Mouse (Mus musculus): ENCODE data around the gene Mfap1b. TPM values are rescaled to one million over a fixed set of nuclear protein-coding genes. Genes with fewer than 3 reads are reported as not detected.

Gene Mfap1b
- polyA plus RNA-seq, 1 experiment from 2014 or later: 53.2 TPM

GRCm38 (mm10) chr2:121456692-121457642, 16.9 kb downstream of the Mfap1b start, which contains the start of gene Serinc4:
Serinc4 (minus strand) TSS chr2:121456781.
- peak within 1 kb of the TSS; percentile 87 for H3K27ac ChIP-seq (replicated peaks)
- DNase-seq (ENCODE audit: low spot score): peak; percentile 87
- no peaks in the 10 kb centered on the region for H3K9me3 ChIP-seq (replicated peaks)
- peaks cover 60% of the 10 kb centered on the region for H3K36me3 ChIP-seq
- 4% methylated on average over 41 of the region's 41 CpGs for WGBS
- H3K27me3 ChIP-seq (ENCODE audit: low read depth, poor library complexity, severe bottlenecking): no peaks in the 10 kb centered on the region
- H3K4me1 ChIP-seq: peaks cover 23% of the 10 kb centered on the region
- H3K4me3 ChIP-seq: peak within 1 kb of the TSS; percentile 80

DNA sequence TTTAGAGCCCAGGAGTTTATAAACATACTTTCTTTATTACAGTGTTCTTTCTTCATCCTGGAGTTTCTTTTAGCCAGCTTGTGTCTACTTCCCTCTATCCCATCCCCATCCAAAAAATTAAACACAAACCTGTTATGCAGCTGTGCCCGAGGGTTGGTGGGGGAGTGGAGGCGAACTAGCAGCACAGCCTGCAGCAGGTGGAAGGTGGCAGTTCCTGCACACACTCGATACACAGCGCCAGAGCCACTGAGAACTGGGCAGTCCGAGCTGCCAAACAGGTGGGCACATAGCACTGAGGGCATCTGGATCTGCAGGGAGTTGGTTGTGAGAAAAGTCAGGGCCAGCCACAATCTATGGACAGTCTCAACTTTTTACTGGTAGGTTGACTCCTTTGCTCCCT, 18.3 kb downstream of the Mfap1b start:
- Histone ChIP-seq H3K9me3 (replicated peaks) (no peaks in the 10 kb centered on the region), H3K27ac (replicated peaks) (no peak overlapping the region), H3K4me3 (0 out of 2 replicates have a peak overlapping the region, but pooled peaks have one; percentile 7), H3K4me1 (peaks cover 34% of the 10 kb centered on the region), H3K27me3 (ENCODE audit: low read depth, poor library complexity, severe bottlenecking) (no peaks in the 10 kb centered on the region), H3K36me3 (peaks cover 62% of the 10 kb centered on the region)
- no peak for DNase-seq (ENCODE audit: low spot score)
- WGBS: 81% methylated on average over 5 of the region's 5 CpGs

GRCm38 (mm10) chr2:121453917-121454316, 19.9 kb downstream of the Mfap1b start:
- Histone ChIP-seq H3K27ac (replicated peaks) (no peak overlapping the region), H3K9me3 (replicated peaks) (no peaks in the 10 kb centered on the region), H3K36me3 (peaks cover 46% of the 10 kb centered on the region), H3K4me3 (no peak overlapping the region), H3K27me3 (ENCODE audit: low read depth, poor library complexity, severe bottlenecking) (no peaks in the 10 kb centered on the region), H3K4me1 (peaks cover 39% of the 10 kb centered on the region)
- WGBS: 88% methylated on average over 6 of the region's 6 CpGs
- DNase-seq (ENCODE audit: low spot score): no peak

- H3K4me1 ChIP-seq: peaks cover 42% of the 10 kb centered on the region
- H3K4me3 ChIP-seq: 0 out of 2 replicates have a peak within 1 kb of the TSS, but pooled peaks have one; percentile 2
- WGBS: 85% methylated on average over 4 of the region's 4 CpGs
- no peaks in the 10 kb centered on the region for H3K27me3 ChIP-seq (ENCODE audit: low read depth, poor library complexity, severe bottlenecking)
- H3K27ac ChIP-seq (replicated peaks): no peak within 1 kb of the TSS
- no peak for DNase-seq (ENCODE audit: low spot score)
- peaks cover 36% of the 10 kb centered on the region for H3K36me3 ChIP-seq
- H3K9me3 ChIP-seq (replicated peaks): no peaks in the 10 kb centered on the region
Measured at GRCm38 (mm10) chr2:121452990-121453389, 20.9 kb downstream of the Mfap1b start, which contains the start of gene Hypk. Hypk (plus strand) TSS chr2:121453290.

DNA sequence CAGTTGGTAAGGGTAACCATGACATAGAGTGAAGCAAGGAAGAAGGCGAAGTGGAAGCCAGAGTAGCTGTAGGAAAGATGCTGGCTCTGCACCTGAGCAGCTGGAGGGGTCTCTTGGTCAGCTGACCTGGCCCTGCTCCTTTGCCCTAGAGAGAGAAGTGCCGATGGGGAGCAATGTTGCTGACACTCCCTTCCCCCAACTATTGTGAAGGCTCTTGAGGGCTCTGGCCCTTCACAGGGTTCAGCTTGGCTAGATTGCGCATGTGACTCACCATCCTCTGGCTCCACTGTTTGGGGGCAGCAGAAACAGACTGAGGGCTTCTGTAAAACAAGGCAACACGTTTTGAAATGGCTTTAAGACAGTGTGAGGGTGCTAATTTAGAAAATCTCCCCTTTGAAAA, 21.5 kb downstream of the Mfap1b start:
- Histone ChIP-seq H3K36me3 (peaks cover 36% of the 10 kb centered on the region), H3K9me3 (replicated peaks) (no peaks in the 10 kb centered on the region), H3K4me1 (peaks cover 40% of the 10 kb centered on the region), H3K27me3 (ENCODE audit: low read depth, poor library complexity, severe bottlenecking) (no peaks in the 10 kb centered on the region), H3K27ac (replicated peaks) (no peak overlapping the region), H3K4me3 (0 out of 2 replicates have a peak overlapping the region, but pooled peaks have one; percentile 2)
- 90% methylated on average over 4 of the region's 4 CpGs for WGBS
- no peak for DNase-seq (ENCODE audit: low spot score)

DNA sequence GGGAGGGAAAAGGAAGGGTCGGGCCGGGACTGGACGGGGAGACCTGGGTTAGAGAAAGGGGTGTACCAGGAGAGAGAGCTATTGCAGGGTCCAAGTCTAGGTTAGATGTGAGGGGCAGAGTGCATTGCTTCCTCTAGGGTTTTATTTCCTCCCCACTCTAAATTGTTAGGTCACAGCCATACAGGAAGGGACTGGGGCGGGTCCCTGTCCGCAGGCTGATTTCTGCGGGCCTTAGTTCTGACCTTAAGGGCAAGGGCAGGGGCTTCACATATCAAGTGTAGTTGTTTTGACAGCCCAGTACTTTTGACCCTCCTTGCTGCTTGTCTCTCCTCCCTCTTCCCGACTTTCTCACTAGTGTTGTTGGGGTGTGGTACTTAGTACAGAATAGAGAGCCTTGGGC, 23.8 kb downstream of the Mfap1b start:
- H3K4me1 ChIP-seq: peaks cover 33% of the 10 kb centered on the region
- WGBS: 4% methylated on average over 7 of the region's 7 CpGs
- H3K27ac ChIP-seq (replicated peaks): peak overlapping the region; percentile 96
- peak; percentile 20 for DNase-seq (ENCODE audit: low spot score)
- H3K4me3 ChIP-seq: peak overlapping the region; percentile 99
- H3K27me3 ChIP-seq (ENCODE audit: low read depth, poor library complexity, severe bottlenecking): no peaks in the 10 kb centered on the region
- H3K36me3 ChIP-seq: peaks cover 36% of the 10 kb centered on the region
- H3K9me3 ChIP-seq (replicated peaks): no peaks in the 10 kb centered on the region

- Histone ChIP-seq H3K4me1 (peaks cover 33% of the 10 kb centered on the region), H3K4me3 (peak overlapping the region; percentile 99), H3K27me3 (ENCODE audit: low read depth, poor library complexity, severe bottlenecking) (no peaks in the 10 kb centered on the region), H3K27ac (replicated peaks) (peak overlapping the region; percentile 96), H3K36me3 (peaks cover 35% of the 10 kb centered on the region), H3K9me3 (replicated peaks) (no peaks in the 10 kb centered on the region)
- DNase-seq (ENCODE audit: low spot score): no peak
- WGBS: under 1% methylated on average over 54 of the region's 54 CpGs
Measured at GRCm38 (mm10) chr2:121449545-121450011, 24.3 kb downstream of the Mfap1b start.

- peak within 1 kb of the TSS; percentile 96 for H3K27ac ChIP-seq (replicated peaks)
- peak; percentile 100 for DNase-seq (ENCODE audit: low spot score)
- H3K4me1 ChIP-seq: peaks cover 33% of the 10 kb centered on the region
- H3K36me3 ChIP-seq: peaks cover 28% of the 10 kb centered on the region
- H3K9me3 ChIP-seq (replicated peaks): no peaks in the 10 kb centered on the region
- H3K27me3 ChIP-seq (ENCODE audit: low read depth, poor library complexity, severe bottlenecking): 0 out of 2 replicates have a peak, but pooled peaks cover 4% of the 10 kb centered on the region
- WGBS: under 1% methylated on average over 74 of the region's 74 CpGs
- H3K4me3 ChIP-seq: peak within 1 kb of the TSS; percentile 99
Measured at GRCm38 (mm10) chr2:121448739-121449535, 24.9 kb downstream of the Mfap1b start, which contains the start of gene Serf2. Serf2 (plus strand) TSS chr2:121449195.

GRCm38 (mm10) chr2:121448136-121448535, 25.7 kb downstream of the Mfap1b start:
- peaks cover 20% of the 10 kb centered on the region for H3K36me3 ChIP-seq
- no peaks in the 10 kb centered on the region for H3K9me3 ChIP-seq (replicated peaks)
- WGBS: 20% methylated on average over 9 of the region's 9 CpGs
- peak overlapping the region; percentile 96 for H3K27ac ChIP-seq (replicated peaks)
- DNase-seq (ENCODE audit: low spot score): no peak
- peak overlapping the region; percentile 99 for H3K4me3 ChIP-seq
- peaks cover 12% of the 10 kb centered on the region for H3K27me3 ChIP-seq (ENCODE audit: low read depth, poor library complexity, severe bottlenecking)
- H3K4me1 ChIP-seq: peaks cover 32% of the 10 kb centered on the region

DNA sequence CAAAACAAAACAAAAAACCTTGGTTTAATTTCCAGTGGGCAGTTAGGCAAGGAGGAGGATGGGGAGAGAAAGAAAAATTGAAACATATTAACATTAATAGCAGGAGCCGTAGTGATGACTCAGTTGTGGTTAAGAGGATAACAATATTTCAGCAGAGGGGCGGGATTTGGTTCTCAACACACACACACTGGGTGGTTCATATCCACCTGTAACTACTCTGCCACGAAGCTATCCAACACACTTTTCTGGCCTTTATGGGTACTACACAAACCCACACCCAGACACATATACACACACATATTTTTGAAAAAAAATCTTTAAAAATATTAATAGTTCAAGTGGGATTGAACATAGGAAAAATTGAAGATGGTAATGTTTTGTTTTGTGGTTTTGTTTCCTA, 26.9 kb downstream of the Mfap1b start:
- H3K36me3 ChIP-seq: peaks cover 9% of the 10 kb centered on the region
- H3K4me3 ChIP-seq: no peak overlapping the region
- peaks cover 23% of the 10 kb centered on the region for H3K27me3 ChIP-seq (ENCODE audit: low read depth, poor library complexity, severe bottlenecking)
- no peak for DNase-seq (ENCODE audit: low spot score)
- H3K9me3 ChIP-seq (replicated peaks): no peaks in the 10 kb centered on the region
- 88% methylated on average over 3 of the region's 3 CpGs for WGBS
- H3K4me1 ChIP-seq: peaks cover 40% of the 10 kb centered on the region
- no peak overlapping the region for H3K27ac ChIP-seq (replicated peaks)

- peaks cover 28% of the 10 kb centered on the region for H3K27me3 ChIP-seq (ENCODE audit: low read depth, poor library complexity, severe bottlenecking)
- no peaks in the 10 kb centered on the region for H3K9me3 ChIP-seq (replicated peaks)
- peaks cover 7% of the 10 kb centered on the region for H3K36me3 ChIP-seq
- no peak overlapping the region for H3K4me3 ChIP-seq
- no peak overlapping the region for H3K27ac ChIP-seq (replicated peaks)
- H3K4me1 ChIP-seq: peaks cover 43% of the 10 kb centered on the region
- WGBS: 78% methylated on average over 4 of the region's 4 CpGs
- no peak for DNase-seq (ENCODE audit: low spot score)
Measured at GRCm38 (mm10) chr2:121446506-121446905, 27.4 kb downstream of the Mfap1b start.

GRCm38 (mm10) chr2:121445117-121445516, 28.8 kb downstream of the Mfap1b start:
- H3K27me3 ChIP-seq (ENCODE audit: low read depth, poor library complexity, severe bottlenecking): peaks cover 39% of the 10 kb centered on the region
- 84% methylated on average over 3 of the region's 3 CpGs for WGBS
- H3K9me3 ChIP-seq (replicated peaks): no peaks in the 10 kb centered on the region
- H3K36me3 ChIP-seq: peaks cover under 1% of the 10 kb centered on the region; the same call in 1 of the 2 replicates
- DNase-seq (ENCODE audit: low spot score): no peak
- no peak overlapping the region for H3K4me3 ChIP-seq
- no peak overlapping the region for H3K27ac ChIP-seq (replicated peaks)
- peaks cover 30% of the 10 kb centered on the region for H3K4me1 ChIP-seq
